Mouse (Mus musculus) olfactory bulb, adult 2 months (tissue): ENCODE measurements around the gene Acp6. TPM values are rescaled to one million over a fixed set of nuclear protein-coding genes. Genes with fewer than 3 reads are reported as not detected.
A peak's percentile ranks its signal among the peaks of the same experiment; 100 is the strongest.

Experiments used
- H3K27ac ChIP-seq: fragments of 200-500 bp; 2 replicates; pipeline ENCODE4 v1.5.1; 2012; ENCODE audit warnings: low read depth, low read length; ENCODE audit not compliant: insufficient read depth
- H3K4me1 ChIP-seq: fragments of 200-500 bp; 2 replicates; pipeline ENCODE4 v1.6.1; 2012; ENCODE audit warnings: low read length; ENCODE audit not compliant: control insufficient read depth, insufficient read depth
- H3K4me3 ChIP-seq: fragments of 200-500 bp; 2 replicates; pipeline ENCODE4 v1.5.1; 2012; ENCODE audit warnings: mild to moderate bottlenecking, low read depth, low read length, moderate library complexity; ENCODE audit not compliant: insufficient read depth
- CTCF ChIP-seq: fragments of 200-500 bp; IDR thresholded peaks from 2 replicates; pipeline ENCODE4 v1.5.1; 2012; ENCODE audit warnings: low read depth, mild to moderate bottlenecking, low read length, moderate library complexity; ENCODE audit not compliant: insufficient read depth
- POLR2A ChIP-seq: fragments of 200-500 bp; IDR thresholded peaks from 2 replicates; pipeline ENCODE4 v1.6.1; 2012; ENCODE audit warnings: mild to moderate bottlenecking, low read depth, low read length, moderate library complexity; ENCODE audit not compliant: insufficient read depth
- WGBS: fragments of 180-500 bp; shearing (Covaris S2); methylation state at CpG from one replicate; pipeline ENCODE4 v1.1.7; 2018; 5-methylcytosine and 5-hydroxymethylcytosine counted together
- polyA plus RNA-seq: library from polyadenylated mRNA; stranded (reverse); fragments of >200 nt; gene quantifications from 2 replicates; pipeline ENCODE4 v1.2.4, GENCODE M21; 2012; ENCODE audit warnings: low replicate concordance; ENCODE audit not compliant: missing spikeins, insufficient read depth, insufficient read length

The Acp6 gene
- polyA plus RNA-seq, 1 experiment: not detected

GRCm38 (mm10) chr3:97178885-97179284 is 20.3 kb downstream of the Acp6 start:
- TF ChIP-seq CTCF (no peak), POLR2A (no peak)
- Histone ChIP-seq H3K4me3 (no peak overlapping the region), H3K27ac (no peak overlapping the region), H3K4me1 (no peaks in the 10 kb centered on the region)
- 84% methylated on average over 6 of the region's 6 CpGs for WGBS

DNA sequence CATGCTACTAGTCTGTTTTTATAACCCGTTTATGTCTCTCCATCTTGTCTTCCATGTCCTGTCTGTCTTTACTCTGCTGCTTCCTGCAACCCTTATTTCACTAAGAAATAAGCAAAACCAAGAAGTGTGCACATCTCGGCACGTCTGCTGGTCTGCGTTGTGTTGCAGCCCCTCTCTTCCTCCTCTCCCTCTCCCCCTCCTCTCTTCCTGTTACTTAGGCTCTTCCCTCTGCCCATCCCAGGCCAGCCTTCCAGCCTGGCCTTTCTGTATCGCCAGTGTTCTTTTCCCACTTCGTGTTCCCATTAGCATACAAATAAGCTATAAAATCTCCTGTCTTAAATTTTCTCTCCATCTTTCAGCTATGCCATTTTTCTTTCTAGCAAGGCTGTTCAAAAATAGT is 21.9 kb downstream of the Acp6 start:
- no peak overlapping the region for H3K27ac ChIP-seq
- TF ChIP-seq POLR2A (no peak), CTCF (no peak)
- no peaks in the 10 kb centered on the region for H3K4me1 ChIP-seq
- 60% methylated on average over 6 of the region's 6 CpGs for WGBS
- no peak overlapping the region for H3K4me3 ChIP-seq

DNA sequence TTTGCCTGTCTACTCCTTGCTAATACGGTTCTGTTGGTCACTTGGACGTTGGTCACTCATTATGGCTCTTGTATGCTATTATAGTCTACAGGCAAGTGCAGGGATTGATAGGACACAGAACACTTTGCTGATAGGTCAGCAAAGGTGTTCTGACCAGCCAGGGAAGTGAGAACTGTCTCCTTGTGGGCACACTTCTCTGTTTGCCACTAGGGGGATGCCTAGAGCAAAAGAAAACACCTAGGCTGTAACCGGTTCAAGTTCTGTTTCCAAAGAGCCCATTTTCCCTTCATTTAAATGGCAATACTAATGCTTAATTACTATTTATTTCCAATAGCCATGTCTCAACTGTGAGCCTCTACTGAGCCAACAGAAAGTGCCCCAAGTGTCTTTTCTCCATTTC is 25.2 kb downstream of the Acp6 start:
- Histone ChIP-seq H3K4me1 (no peaks in the 10 kb centered on the region), H3K4me3 (no peak overlapping the region), H3K27ac (no peak overlapping the region)
- no peak for TF ChIP-seq POLR2A
- no peak for TF ChIP-seq CTCF
- 52% methylated on average over 3 of the region's 3 CpGs for WGBS

GRCm38 (mm10) chr3:97185098-97185860 is 26.7 kb downstream of the Acp6 start:
- no peak overlapping the region for H3K4me3 ChIP-seq
- no peaks in the 10 kb centered on the region for H3K4me1 ChIP-seq
- WGBS: 39% methylated on average over 10 of the region's 10 CpGs
- no peak overlapping the region for H3K27ac ChIP-seq
- TF ChIP-seq POLR2A: no peak
- peak; percentile 83 for TF ChIP-seq CTCF

DNA sequence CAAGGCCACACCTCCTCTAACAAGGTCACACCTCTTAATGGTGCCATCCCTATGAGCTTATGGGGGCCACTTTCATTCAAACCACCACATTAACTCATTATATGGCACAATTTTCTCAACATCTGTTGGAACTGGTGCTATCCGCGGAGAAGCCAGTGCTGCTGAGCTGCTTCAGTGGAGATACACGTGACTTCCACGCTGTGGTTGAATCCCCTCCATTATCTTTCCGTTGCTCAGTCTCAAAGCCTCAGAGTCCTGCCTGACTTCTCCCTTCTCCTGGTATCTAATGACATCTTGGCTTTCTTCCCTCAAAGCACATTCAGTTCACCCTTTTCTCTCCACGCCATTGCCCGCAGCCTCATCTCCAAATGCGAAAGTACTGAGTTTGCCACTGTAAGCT is 38.0 kb downstream of the Acp6 start:
- Histone ChIP-seq H3K27ac (no peak overlapping the region), H3K4me3 (no peak overlapping the region)
- 91% methylated on average over 8 of the region's 8 CpGs for WGBS

GRCm38 (mm10) chr3:97199261-97199660 is 40.7 kb downstream of the Acp6 start:
- no peak overlapping the region for H3K4me3 ChIP-seq
- WGBS: 57% methylated on average over 4 of the region's 4 CpGs
- no peaks in the 10 kb centered on the region for H3K4me1 ChIP-seq
- TF ChIP-seq CTCF (no peak), POLR2A (no peak)
- H3K27ac ChIP-seq: no peak overlapping the region

More for the DNA sequence above, 38.0 kb downstream of the Acp6 start:
- TF ChIP-seq POLR2A (no peak), CTCF (no peak)
- H3K4me1 ChIP-seq: no peaks in the 10 kb centered on the region

DNA sequence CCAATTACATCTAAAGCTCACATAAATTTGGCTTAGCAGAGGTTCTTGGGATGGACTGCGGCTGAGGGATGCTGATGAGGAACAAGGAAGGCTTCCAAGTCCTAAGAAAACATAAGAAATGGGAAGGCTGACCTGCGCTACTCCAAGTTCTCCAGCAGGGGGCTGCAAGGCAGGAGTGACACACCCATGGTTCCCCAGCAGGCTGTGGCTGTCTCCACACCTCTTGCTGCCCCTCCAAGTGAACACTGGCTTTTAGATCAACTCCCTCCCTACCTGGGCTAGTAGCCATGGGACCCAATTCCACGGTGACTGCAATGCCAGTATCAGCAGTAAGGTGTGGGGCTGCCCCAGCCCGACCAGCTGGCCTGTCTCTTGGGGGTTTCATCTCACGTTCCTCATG is 43.4 kb downstream of the Acp6 start:
- TF ChIP-seq POLR2A: no peak
- TF ChIP-seq CTCF: peak; percentile 71
- Histone ChIP-seq H3K4me1 (no peaks in the 10 kb centered on the region), H3K27ac (no peak overlapping the region), H3K4me3 (no peak overlapping the region)
- WGBS: 68% methylated on average over 5 of the region's 5 CpGs

DNA sequence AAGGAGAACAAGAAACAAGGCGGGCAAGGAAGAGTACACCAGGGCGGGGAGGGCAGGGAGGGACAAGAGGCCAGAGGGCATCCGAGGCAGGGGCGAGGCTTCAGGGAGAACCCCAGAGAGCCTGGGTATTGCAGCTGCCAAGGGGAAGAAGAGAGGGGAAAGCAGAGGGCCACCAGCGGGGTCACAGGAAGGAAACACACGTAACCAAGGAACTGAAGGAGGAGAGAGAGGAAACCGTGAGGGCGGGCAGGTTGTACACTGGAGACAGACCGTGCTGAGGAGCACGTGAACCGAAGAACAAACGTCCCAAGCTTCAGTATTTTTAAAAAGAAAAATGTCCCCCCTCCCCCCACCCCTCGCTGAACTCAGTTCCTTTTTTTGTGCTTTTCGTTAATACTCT is 45.3 kb downstream of the Acp6 start:
- 84% methylated on average over 14 of the region's 14 CpGs for WGBS
- TF ChIP-seq CTCF (no peak), POLR2A (no peak)
- H3K4me3 ChIP-seq: no peak overlapping the region
- H3K27ac ChIP-seq: no peak overlapping the region
- no peaks in the 10 kb centered on the region for H3K4me1 ChIP-seq

DNA sequence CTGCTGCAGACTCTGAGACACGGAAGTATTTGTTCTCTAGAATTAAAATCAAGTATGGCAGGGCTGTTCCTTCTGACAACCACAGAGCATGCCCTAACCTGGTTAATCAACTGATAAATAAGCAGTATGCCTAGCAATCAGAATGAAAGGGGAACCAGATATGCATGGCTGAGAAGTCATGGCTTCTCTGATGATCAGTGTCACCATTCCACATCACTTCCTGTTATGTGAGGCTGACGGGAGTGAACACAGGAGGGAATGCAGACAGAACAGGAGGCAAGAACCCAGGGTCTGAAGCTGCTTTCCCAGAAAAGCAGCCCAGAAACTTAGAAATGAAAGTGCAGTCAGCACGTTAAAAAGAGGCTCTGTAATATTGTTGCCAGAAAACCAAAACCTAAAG is 47.9 kb downstream of the Acp6 start:
- 0 out of 2 replicates have a peak, but pooled peaks cover 4% of the 10 kb centered on the region for H3K4me1 ChIP-seq
- WGBS: 80% methylated on average over 3 of the region's 3 CpGs
- TF ChIP-seq POLR2A (no peak), CTCF (no peak)

More for the DNA sequence above, 47.9 kb downstream of the Acp6 start:
- Histone ChIP-seq H3K27ac (no peak overlapping the region), H3K4me3 (no peak overlapping the region)
